Mouse (Mus musculus) C2C12 (cell line): Measurements from ENCODE around the gene Ece2. TPM values are rescaled to one million over a fixed set of nuclear protein-coding genes. Genes with fewer than 3 reads are reported as not detected.

Experiments used
- H3K27me3 ChIP-seq: one replicate; pipeline ENCODE4 v1.6.1; 2011; ENCODE audit not compliant: control insufficient read depth, insufficient read depth, insufficient read length
- H3K36me3 ChIP-seq: one replicate; pipeline ENCODE4 v1.6.1; 2011; ENCODE audit not compliant: control insufficient read depth, insufficient read depth
- H3K4me3 ChIP-seq: one replicate; pipeline ENCODE4 v1.5.1; 2011; ENCODE audit warnings: mild to moderate bottlenecking, control low read depth; ENCODE audit not compliant: poor library complexity, insufficient read depth, severe bottlenecking
- H3K79me2 ChIP-seq: one replicate; pipeline ENCODE4 v1.6.1; 2011; ENCODE audit not compliant: control insufficient read depth, insufficient read depth
- H3K79me3 ChIP-seq: one replicate; pipeline ENCODE4 v1.6.1; 2011; ENCODE audit warnings: low read depth, control low read depth
- H3ac ChIP-seq: one replicate; pipeline ENCODE3; 2011; ENCODE audit warnings: low read depth; ENCODE audit not compliant: control insufficient read depth, insufficient read length
- CEBPB ChIP-seq: IDR thresholded peaks from one replicate; pipeline ENCODE4 v1.6.1; 2011; ENCODE audit warnings: low read depth, mild to moderate bottlenecking, control low read depth, moderate library complexity
- CTCF ChIP-seq: IDR thresholded peaks from one replicate; pipeline ENCODE4 v1.5.1; 2011; ENCODE audit not compliant: control insufficient read depth, insufficient read depth, insufficient read length
- FOSL1 ChIP-seq: IDR thresholded peaks from one replicate; pipeline ENCODE4 v1.8.0; 2011; ENCODE audit warnings: mild to moderate bottlenecking, low read length; ENCODE audit not compliant: poor library complexity, insufficient read depth, severe bottlenecking
- MAX ChIP-seq: IDR thresholded peaks from one replicate; pipeline ENCODE4 v1.6.1; 2011; ENCODE audit warnings: mild to moderate bottlenecking, control low read depth
- MYOD1 ChIP-seq: IDR thresholded peaks from one replicate; pipeline ENCODE4 v1.6.1; 2011; ENCODE audit warnings: low read depth; ENCODE audit not compliant: control insufficient read depth, insufficient read length
- MYOG ChIP-seq: IDR thresholded peaks from one replicate; pipeline ENCODE4 v1.6.1; 2011; ENCODE audit not compliant: control insufficient read depth, insufficient read length; ENCODE audit errors: extremely low read depth
- USF1 ChIP-seq: IDR thresholded peaks from one replicate; pipeline ENCODE4 v1.6.1; 2011; ENCODE audit warnings: low read depth, mild to moderate bottlenecking, control low read depth, moderate library complexity
- polyA plus RNA-seq: library from polyadenylated mRNA; unstranded; fragments of >200 nt; fragmentation: generic; extraction: Trizol; gene quantifications from one replicate; pipeline ENCODE4 v1.2.1, GENCODE M21; 2012; ENCODE audit warnings: missing spikeins

Gene Ece2
- polyA plus RNA-seq, 1 experiment: 5.0 TPM

DNA sequence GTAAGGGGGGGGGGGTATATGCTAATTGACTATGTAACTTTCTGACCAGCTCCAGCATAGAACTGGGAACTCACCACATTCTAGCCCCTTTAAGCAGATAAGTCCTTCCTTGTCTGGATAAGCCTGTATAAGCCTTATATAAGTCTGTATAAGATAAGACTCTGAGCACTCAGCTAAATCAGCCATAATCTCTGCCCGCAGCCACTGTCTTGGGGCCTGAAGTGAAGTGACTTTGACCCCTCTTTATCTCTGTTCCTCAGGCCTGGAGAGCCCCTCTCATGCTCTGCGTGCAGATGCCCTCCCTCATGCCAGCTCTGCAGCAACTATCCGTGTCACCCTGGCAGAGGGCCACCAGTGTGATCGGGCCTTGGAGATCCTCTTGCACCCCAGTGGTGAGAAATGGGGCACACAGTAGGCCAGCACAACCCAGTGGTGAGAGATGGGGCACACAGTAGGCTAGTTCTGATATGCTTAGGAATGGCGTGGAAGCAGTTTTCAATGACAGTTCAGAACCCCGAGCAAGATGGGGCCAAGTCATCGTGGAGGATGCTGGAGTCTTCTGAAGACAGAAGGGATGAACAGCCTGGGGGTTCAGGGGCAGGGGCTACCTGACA is 34.5 kb upstream of the Ece2 start:
- H3K4me3 ChIP-seq: no peak overlapping the region
- H3K27me3 ChIP-seq: peaks cover 82% of the 10 kb centered on the region
- no peaks in the 10 kb centered on the region for H3K36me3 ChIP-seq
- no peaks in the 10 kb centered on the region for H3K79me3 ChIP-seq
- H3ac ChIP-seq: no peak overlapping the region
- H3K79me2 ChIP-seq: no peaks in the 10 kb centered on the region
- no peak for TF ChIP-seq MAX
- no peak for TF ChIP-seq MYOD1
- no peak for TF ChIP-seq USF1
- no peak for TF ChIP-seq FOSL1
- no peak for TF ChIP-seq MYOG
- no peak for TF ChIP-seq CTCF
- TF ChIP-seq CEBPB: no peak

DNA sequence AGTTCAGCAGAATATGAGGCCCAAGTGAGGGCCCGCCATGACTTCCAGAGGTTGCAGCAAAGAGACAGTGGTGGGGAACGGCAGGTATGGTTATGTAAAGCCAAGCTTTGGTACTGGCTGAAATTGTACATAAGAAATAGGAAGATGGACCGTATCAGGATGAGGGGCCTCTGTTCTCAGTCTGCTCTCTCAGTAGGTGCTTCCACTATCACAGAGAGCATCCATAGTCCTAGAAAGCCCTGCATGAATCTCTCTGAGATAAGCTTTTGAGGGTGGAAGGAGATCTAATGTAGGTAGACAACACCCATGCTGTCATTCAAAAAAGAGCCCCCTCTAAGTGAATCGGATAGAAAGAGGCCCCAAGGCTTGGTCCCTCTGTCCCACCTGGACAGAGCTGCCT is 33.9 kb upstream of the Ece2 start:
- H3K79me3 ChIP-seq: no peaks in the 10 kb centered on the region
- H3ac ChIP-seq: no peak overlapping the region
- no peak for TF ChIP-seq CEBPB
- TF ChIP-seq MYOD1: no peak
- no peak for TF ChIP-seq CTCF
- no peak for TF ChIP-seq MAX
- no peak for TF ChIP-seq MYOG
- no peak for TF ChIP-seq FOSL1
- no peak for TF ChIP-seq USF1
- H3K79me2 ChIP-seq: no peaks in the 10 kb centered on the region
- no peaks in the 10 kb centered on the region for H3K36me3 ChIP-seq
- H3K27me3 ChIP-seq: peaks cover 76% of the 10 kb centered on the region
- H3K4me3 ChIP-seq: no peak overlapping the region

DNA sequence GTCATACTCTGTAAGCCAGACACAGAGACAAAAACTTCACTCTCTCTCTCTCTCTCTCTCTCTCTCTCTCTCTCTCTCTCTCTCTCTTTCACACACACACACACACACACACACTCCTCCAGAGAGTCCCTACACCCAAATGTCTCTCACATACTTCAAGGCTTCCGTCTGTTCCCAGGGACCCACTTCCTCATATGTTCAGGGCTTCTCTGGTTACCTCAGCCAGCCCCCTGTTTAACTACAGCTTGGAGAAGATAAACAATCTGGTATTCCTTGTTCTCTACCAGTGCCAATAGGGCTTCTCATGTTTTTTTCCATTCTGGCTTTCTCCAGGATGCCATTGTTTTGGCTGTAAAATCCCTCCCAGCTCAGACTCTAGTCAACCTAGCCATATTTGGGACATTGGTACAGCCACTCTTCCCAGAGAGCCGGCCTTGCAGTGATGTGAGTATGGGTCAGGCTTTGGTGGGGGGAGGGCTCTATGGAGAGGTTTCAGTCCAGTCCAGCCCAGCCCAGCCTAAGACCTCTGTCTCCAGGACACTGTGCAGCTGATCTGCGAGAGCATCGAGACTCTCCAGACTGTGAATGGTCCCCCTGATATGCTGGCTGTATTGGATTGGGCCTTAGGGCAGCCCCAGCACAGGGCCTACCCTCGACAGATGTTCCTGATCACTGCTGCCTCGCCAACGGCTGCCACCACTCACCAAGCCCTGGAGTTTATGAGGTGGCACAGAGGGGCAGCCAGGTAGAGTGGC is 32.8 kb upstream of the Ece2 start:
- TF ChIP-seq CTCF (no peak), MAX (no peak), MYOG (no peak), CEBPB (no peak), MYOD1 (no peak), USF1 (no peak), FOSL1 (no peak)
- Histone ChIP-seq H3K36me3 (no peaks in the 10 kb centered on the region), H3K79me2 (no peaks in the 10 kb centered on the region), H3K4me3 (no peak overlapping the region), H3ac (no peak overlapping the region), H3K79me3 (no peaks in the 10 kb centered on the region), H3K27me3 (peaks cover 65% of the 10 kb centered on the region)

DNA sequence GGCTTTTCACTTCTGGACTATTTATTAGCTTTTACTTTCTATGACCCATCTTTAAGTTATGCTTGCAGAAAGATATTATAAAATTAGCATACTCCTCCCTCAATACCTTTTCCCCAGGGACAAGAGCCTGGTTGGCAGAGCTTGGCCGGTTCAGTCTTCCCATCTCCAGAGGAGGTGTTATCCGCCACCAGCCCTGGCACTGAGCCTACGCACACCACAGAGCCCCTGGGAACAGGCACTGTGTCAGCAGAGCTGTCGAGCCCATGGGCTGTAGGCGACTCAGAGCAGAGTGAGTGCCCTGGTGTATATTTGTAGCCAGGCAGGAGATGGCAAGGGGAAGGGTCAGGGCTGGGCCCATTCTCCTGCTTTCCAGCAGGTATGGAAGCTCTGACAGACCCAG is 29.1 kb upstream of the Ece2 start:
- peaks cover 31% of the 10 kb centered on the region for H3K27me3 ChIP-seq
- no peak overlapping the region for H3K4me3 ChIP-seq
- TF ChIP-seq MYOD1: no peak
- H3K79me3 ChIP-seq: no peaks in the 10 kb centered on the region
- no peak overlapping the region for H3ac ChIP-seq
- no peaks in the 10 kb centered on the region for H3K79me2 ChIP-seq
- H3K36me3 ChIP-seq: peaks cover 6% of the 10 kb centered on the region

DNA sequence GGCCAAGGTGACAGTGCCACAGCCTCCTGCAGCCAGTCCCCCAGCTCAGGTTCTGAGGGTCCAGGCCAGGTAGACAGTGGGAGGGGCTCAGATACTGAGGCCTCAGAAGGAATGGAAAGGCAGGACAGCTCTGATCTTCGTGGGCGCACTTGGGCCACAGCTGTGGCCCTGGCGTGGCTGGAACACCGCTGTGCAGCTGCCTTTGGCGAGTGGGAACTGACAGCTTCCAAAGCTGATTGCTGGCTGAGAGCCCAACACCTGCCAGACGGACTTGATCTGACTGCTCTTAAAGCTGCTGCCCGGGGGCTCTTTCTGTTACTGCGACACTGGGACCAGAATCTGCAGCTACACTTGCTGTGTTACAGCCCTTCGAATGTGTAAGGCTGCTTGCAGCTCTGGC is 24.9 kb upstream of the Ece2 start:
- H3ac ChIP-seq: no peak overlapping the region
- peaks cover 33% of the 10 kb centered on the region for H3K36me3 ChIP-seq
- no peak for TF ChIP-seq CEBPB
- no peak for TF ChIP-seq CTCF
- TF ChIP-seq MAX: no peak
- TF ChIP-seq USF1: no peak
- TF ChIP-seq MYOG: no peak
- peaks cover 7% of the 10 kb centered on the region for H3K79me3 ChIP-seq
- no peaks in the 10 kb centered on the region for H3K27me3 ChIP-seq
- peaks cover 15% of the 10 kb centered on the region for H3K79me2 ChIP-seq
- no peak overlapping the region for H3K4me3 ChIP-seq
